In genomic region chr14:55721700-55722437, GRCm38 (mm10) we compare ENCODE assay signal across 7 mouse cellular contexts. TPM values are rescaled to one million over a fixed set of nuclear protein-coding genes. Genes with fewer than 3 reads are reported as not detected.
DNase-seq lines count a peak whose midpoint lies in the region; ATAC-seq lines count a peak whose summit lies in the region.

Gene Rabggta (minus strand): TSS chr14:55722263.

- H3K36me3 ChIP-seq in embryonic facial prominence, embryonic 10.5 days (replicated peaks) = peaks cover 32% of the 10 kb centered on the region
- H3K36me3 ChIP-seq in limb, embryonic 10.5 days = peaks cover 29% of the 10 kb centered on the region
- H3K36me3 ChIP-seq in midbrain, embryonic 13.5 days = peaks cover 33% of the 10 kb centered on the region

- H3K27ac ChIP-seq in embryonic facial prominence, embryonic 10.5 days (replicated peaks) = peak within 1 kb of the TSS; percentile 91
- H3K27ac ChIP-seq in limb, embryonic 10.5 days = peak within 1 kb of the TSS; percentile 89
- peak within 1 kb of the TSS; percentile 83 for H3K27ac ChIP-seq in midbrain, embryonic 13.5 days

- H3K4me3 ChIP-seq in embryonic facial prominence, embryonic 10.5 days = peak within 1 kb of the TSS; percentile 83
- peak within 1 kb of the TSS; percentile 78 for H3K4me3 ChIP-seq in limb, embryonic 10.5 days
- H3K4me3 ChIP-seq in midbrain, embryonic 13.5 days (replicated peaks) = peak within 1 kb of the TSS; percentile 75

- ATAC-seq in granulocyte monocyte progenitor cell, adult 5-6 weeks (replicated peaks; ENCODE audit: poor library complexity, severe bottlenecking) = peak; percentile 57
- peak; percentile 98 for ATAC-seq in midbrain, embryonic 13.5 days

- H3K27me3 ChIP-seq in embryonic facial prominence, embryonic 10.5 days (replicated peaks; ENCODE audit: low read depth, poor library complexity, severe bottlenecking) = no peaks in the 10 kb centered on the region
- H3K27me3 ChIP-seq in limb, embryonic 10.5 days (ENCODE audit: low read depth, poor library complexity, severe bottlenecking) = no peaks in the 10 kb centered on the region
- H3K27me3 ChIP-seq in midbrain, embryonic 13.5 days = no peaks in the 10 kb centered on the region

- peaks cover 24% of the 10 kb centered on the region for H3K4me1 ChIP-seq in embryonic facial prominence, embryonic 10.5 days
- H3K4me1 ChIP-seq in limb, embryonic 10.5 days = peaks cover 16% of the 10 kb centered on the region
- peaks cover 17% of the 10 kb centered on the region for H3K4me1 ChIP-seq in midbrain, embryonic 13.5 days (replicated peaks)

- peak; percentile 95 for DNase-seq in adrenal gland, postnatal 10 days
- peak; percentile 96 for DNase-seq in embryonic facial prominence, embryonic 10.5 days (ENCODE audit: low spot score)
- peak; percentile 95 for DNase-seq in kidney, adult 11 months
- DNase-seq in limb, embryonic 10.5 days (ENCODE audit: low spot score) = peak; percentile 98
- DNase-seq in spleen, adult 12 weeks (ENCODE audit: low spot score) = peak; percentile 91

- WGBS in embryonic facial prominence, embryonic 10.5 days = under 1% methylated on average over 50 of the region's 50 CpGs
- under 1% methylated on average over 50 of the region's 50 CpGs for WGBS in limb, embryonic 10.5 days
- WGBS in midbrain, embryonic 13.5 days = under 1% methylated on average over 50 of the region's 50 CpGs

- H3K4me2 ChIP-seq in midbrain, embryonic 13.5 days (replicated peaks) = peak within 1 kb of the TSS; percentile 65

- peak within 1 kb of the TSS; percentile 80 for H3K9ac ChIP-seq in midbrain, embryonic 13.5 days (replicated peaks)

- H3K9me3 ChIP-seq in embryonic facial prominence, embryonic 10.5 days = no peaks in the 10 kb centered on the region
- no peaks in the 10 kb centered on the region for H3K9me3 ChIP-seq in limb, embryonic 10.5 days (replicated peaks)
- no peaks in the 10 kb centered on the region for H3K9me3 ChIP-seq in midbrain, embryonic 13.5 days

RNA-seq across cellular contexts. Expression of gene Rabggta, which starts in this region (rescaled TPM):
- total RNA-seq in adrenal gland, postnatal 10 days (2021) = 10 to 100 TPM; 16.8 to 21.5 TPM
- polyA plus RNA-seq in embryonic facial prominence, embryonic 10.5 days (2016; fragmentation: Nextera tagmentation; extraction: Ambion mirVana) = 29.7 and 35.3 TPM in 2 replicates
- total RNA-seq in granulocyte monocyte progenitor cell, adult 5-6 weeks (2014; fragmentation: Nextera tagmentation) = 17.9 and 20.4 TPM in 2 replicates
- 8.5 and 12.8 TPM in 2 replicates for total RNA-seq in granulocyte monocyte progenitor cell, adult 5-6 weeks (2017)
- 27.3 and 29.7 TPM in 2 replicates for polyA plus RNA-seq in limb, embryonic 10.5 days (2016; fragmentation: Nextera tagmentation; extraction: Ambion mirVana)
- 45.0 and 48.8 TPM in 2 replicates for polyA plus RNA-seq in midbrain, embryonic 13.5 days (2015; fragmentation: Nextera tagmentation; extraction: Ambion mirVana)

Comparison
In these comparisons a context has a peak if more than half of its experiments do, and no peak if none do; other contexts are left out.
1. Peak in every context shown above with its lines: DNase-seq, ATAC-seq, H3K4me3 ChIP-seq and H3K27ac ChIP-seq.